Mouse (Mus musculus) MEL (cell line): ENCODE data around the gene Hnrnpd. TPM values are rescaled to one million over a fixed set of nuclear protein-coding genes. Genes with fewer than 3 reads are reported as not detected.

ENCODE experiments used
- DNase-seq: peaks from one replicate; pipeline ENCODE4 v3.0.0; 2011; ENCODE audit warnings: low read depth, low spot score
- H3K27ac ChIP-seq: 2 replicates; pipeline ENCODE4 v1.5.1; 2012; ENCODE audit warnings: low read depth, mild to moderate bottlenecking, control low read depth, low read length, moderate library complexity; ENCODE audit not compliant: control insufficient read depth
- H3K27me3 ChIP-seq, 2 experiments: fragments of 150-350 bp in 1 of 2; sonication (generic) in 1 of 2; 2 replicates each; pipeline ENCODE4 v1.6.1; 2012; ENCODE audit warnings: low read length in 2 of 2, mild to moderate bottlenecking in 2 of 2, improper control_type of control experiment in 1 of 2, moderate library complexity in 1 of 2; ENCODE audit not compliant: insufficient read depth in 2 of 2, control insufficient read depth in 1 of 2
- H3K36me3 ChIP-seq, 2 experiments: 2 replicates each; pipeline ENCODE4 v1.6.1; 2012 to 2014; ENCODE audit warnings: low read length in 2 of 2, improper control_type of control experiment in 1 of 2, inconsistent platforms in 1 of 2, mild to moderate bottlenecking in 1 of 2; ENCODE audit not compliant: insufficient read depth in 2 of 2, control insufficient read depth in 1 of 2
- H3K4me1 ChIP-seq, 2 experiments: fragments of 150-350 bp in 1 of 2; sonication (generic) in 1 of 2; 2 replicates each; pipeline ENCODE4 v1.6.1; 2012; ENCODE audit warnings: low read length in 2 of 2, improper control_type of control experiment in 1 of 2, mild to moderate bottlenecking in 1 of 2; ENCODE audit not compliant: insufficient read depth in 2 of 2, control insufficient read depth in 1 of 2
- H3K4me3 ChIP-seq, 2 experiments: fragments of 150-350 bp in 1 of 2; sonication (generic) in 1 of 2; 2 replicates each; pipeline ENCODE4 v1.5.1; 2012; ENCODE audit warnings: low read depth in 2 of 2, low read length in 2 of 2, mild to moderate bottlenecking in 2 of 2, moderate library complexity in 2 of 2, control low read depth in 1 of 2, improper control_type of control experiment in 1 of 2; ENCODE audit not compliant: control insufficient read depth in 1 of 2, insufficient read depth in 1 of 2
- H3K79me2 ChIP-seq: 2 replicates; pipeline ENCODE4 v1.6.1; 2012; ENCODE audit warnings: mild to moderate bottlenecking, low read length, moderate library complexity; ENCODE audit not compliant: control insufficient read depth, poor library complexity, insufficient read depth
- H3K9ac ChIP-seq: 2 replicates; pipeline ENCODE4 v1.6.1; 2012; ENCODE audit warnings: low read depth, mild to moderate bottlenecking, control low read depth, low read length, moderate library complexity; ENCODE audit not compliant: control insufficient read depth, poor library complexity, severe bottlenecking
- H3K9me3 ChIP-seq: fragments of 150-350 bp; sonication (generic); replicated peaks from 2 replicates; pipeline ENCODE4 v1.6.1; 2012; ENCODE audit warnings: mild to moderate bottlenecking, low read length, improper control_type of control experiment, moderate library complexity; ENCODE audit not compliant: insufficient read depth
- BHLHE40 ChIP-seq: IDR thresholded peaks from 2 replicates; pipeline ENCODE4 v1.6.1; 2012; ENCODE audit warnings: low read depth, mild to moderate bottlenecking, inconsistent platforms, low read length, improper control_type of control experiment, borderline replicate concordance
- CHD1 ChIP-seq: IDR thresholded peaks from 2 replicates; pipeline ENCODE4 v1.6.1; 2012; ENCODE audit warnings: low read depth, mild to moderate bottlenecking, inconsistent platforms, low read length, improper control_type of control experiment
- CHD2 ChIP-seq: IDR thresholded peaks from 2 replicates; pipeline ENCODE4 v1.6.1; 2011; ENCODE audit warnings: low read length, improper control_type of control experiment
- CTCF ChIP-seq, 3 experiments: IDR thresholded peaks in 2 of 3; conservative IDR thresholded peaks in 1 of 3; 2 replicates each; pipeline ENCODE4 v1.5.1; 2011 to 2012; ENCODE audit warnings: low read length in 3 of 3, low read depth in 2 of 3, mild to moderate bottlenecking in 2 of 3, improper control_type of control experiment in 1 of 3, inconsistent platforms in 1 of 3, mixed read lengths in 1 of 3, moderate library complexity in 1 of 3; ENCODE audit not compliant: control insufficient read depth in 1 of 3, insufficient read depth in 1 of 3, poor library complexity in 1 of 3, severe bottlenecking in 1 of 3
- E2F4 ChIP-seq: IDR thresholded peaks from 2 replicates; pipeline ENCODE4 v1.6.1; 2011; ENCODE audit warnings: low read depth, low read length, improper control_type of control experiment, borderline replicate concordance
- ETS1 ChIP-seq: IDR thresholded peaks from 2 replicates; pipeline ENCODE4 v1.6.1; 2012; ENCODE audit warnings: low read depth, mild to moderate bottlenecking, inconsistent platforms, low read length, improper control_type of control experiment, moderate library complexity
- HCFC1 ChIP-seq: IDR thresholded peaks from 2 replicates; pipeline ENCODE4 v1.6.1; 2012; ENCODE audit warnings: low read depth, mild to moderate bottlenecking, inconsistent platforms, low read length, improper control_type of control experiment, moderate library complexity
- JUND ChIP-seq: IDR thresholded peaks from 2 replicates; pipeline ENCODE4 v1.6.1; 2011; ENCODE audit warnings: low read depth, mild to moderate bottlenecking, improper control_type of control experiment, low read length
- KAT2A ChIP-seq: conservative IDR thresholded peaks from 2 replicates; pipeline ENCODE4 v1.6.1; 2012; ENCODE audit warnings: low read depth, low read length, improper control_type of control experiment, inconsistent platforms
- MAX ChIP-seq: IDR thresholded peaks from 2 replicates; pipeline ENCODE4 v1.6.1; 2011; ENCODE audit warnings: low read length, improper control_type of control experiment
- MAZ ChIP-seq: IDR thresholded peaks from 2 replicates; pipeline ENCODE4 v1.6.1; 2012; ENCODE audit warnings: low read depth, mild to moderate bottlenecking, inconsistent platforms, low read length, improper control_type of control experiment
- MEF2A ChIP-seq: IDR thresholded peaks from 2 replicates; pipeline ENCODE4 v1.6.1; 2014; ENCODE audit warnings: low read depth, mild to moderate bottlenecking, inconsistent platforms, low read length, improper control_type of control experiment; ENCODE audit not compliant: poor library complexity, insufficient replicate concordance, severe bottlenecking; ENCODE audit errors: extremely low read depth
- MXI1 ChIP-seq: IDR thresholded peaks from 2 replicates; pipeline ENCODE4 v1.6.1; 2011; ENCODE audit warnings: mild to moderate bottlenecking, low read depth, low read length, improper control_type of control experiment
- MYB ChIP-seq: IDR thresholded peaks from 2 replicates; pipeline ENCODE4 v1.6.1; 2011; ENCODE audit warnings: mild to moderate bottlenecking, low read depth, low read length, improper control_type of control experiment
- MYC ChIP-seq: IDR thresholded peaks from 2 replicates; pipeline ENCODE4 v1.6.1; 2011; ENCODE audit warnings: low read depth, mild to moderate bottlenecking, low read length, improper control_type of control experiment, moderate library complexity
- NELFE ChIP-seq: IDR thresholded peaks from 2 replicates; pipeline ENCODE4 v1.6.1; 2011; ENCODE audit warnings: low read depth, low read length, improper control_type of control experiment
- NRF1 ChIP-seq: IDR thresholded peaks from 2 replicates; pipeline ENCODE4 v1.6.1; 2014; ENCODE audit warnings: low read depth, mild to moderate bottlenecking, inconsistent platforms, low read length, improper control_type of control experiment, moderate library complexity; ENCODE audit not compliant: poor library complexity, insufficient read depth, severe bottlenecking
- POLR2AphosphoS2 ChIP-seq: IDR thresholded peaks from 2 replicates; pipeline ENCODE4 v1.6.1; 2011; ENCODE audit warnings: low read length, improper control_type of control experiment
- SMC3 ChIP-seq: IDR thresholded peaks from 2 replicates; pipeline ENCODE4 v1.6.1; 2011; ENCODE audit warnings: low read depth, low read length, improper control_type of control experiment
- TAL1 ChIP-seq: IDR thresholded peaks from 2 replicates; pipeline ENCODE4 v1.6.1; 2012; ENCODE audit warnings: mild to moderate bottlenecking, inconsistent platforms, low read length, moderate library complexity, mixed read lengths
- TBP ChIP-seq: IDR thresholded peaks from 2 replicates; pipeline ENCODE4 v1.8.0; 2011; ENCODE audit warnings: low read depth, low read length, improper control_type of control experiment
- TCF12 ChIP-seq: IDR thresholded peaks from 2 replicates; pipeline ENCODE4 v1.6.1; 2014; ENCODE audit warnings: low read depth, mild to moderate bottlenecking, inconsistent platforms, low read length, improper control_type of control experiment, moderate library complexity
- USF1 ChIP-seq: IDR thresholded peaks from 2 replicates; pipeline ENCODE4 v1.6.1; 2014; ENCODE audit warnings: low read depth, mild to moderate bottlenecking, inconsistent platforms, low read length, improper control_type of control experiment, moderate library complexity
- ZC3H11A ChIP-seq: IDR thresholded peaks from 2 replicates; pipeline ENCODE4 v1.6.1; 2012; ENCODE audit warnings: low read depth, mild to moderate bottlenecking, inconsistent platforms, low read length, improper control_type of control experiment
- ZKSCAN1 ChIP-seq: IDR thresholded peaks from 2 replicates; pipeline ENCODE4 v1.6.1; 2012; ENCODE audit warnings: low read depth, mild to moderate bottlenecking, inconsistent platforms, low read length, improper control_type of control experiment, moderate library complexity
- polyA plus RNA-seq, 2 experiments: library from polyadenylated mRNA; stranded (reverse) in 1 of 2; unstranded in 1 of 2; fragments of >175 nt in 1 of 2; fragments of >200 nt in 1 of 2; gene quantifications; 2 replicates each; pipeline versions ENCODE4 v1.2.1 to v1.2.4; 2012; ENCODE audit warnings: low replicate concordance in 2 of 2, low read depth in 1 of 2; ENCODE audit not compliant: insufficient read length in 2 of 2, insufficient read depth in 1 of 2, missing spikeins in 1 of 2
- total RNA-seq: library from RNA; depleted of rRNA; stranded (reverse); fragments of 300-350 nt; gene quantifications from 2 replicates; pipeline ENCODE4 v1.2.3, GENCODE M21; 2012

The Hnrnpd gene
- total and polyA plus RNA-seq, 3 experiments = 55.4 to 796 TPM; not detected in 1

DNA sequence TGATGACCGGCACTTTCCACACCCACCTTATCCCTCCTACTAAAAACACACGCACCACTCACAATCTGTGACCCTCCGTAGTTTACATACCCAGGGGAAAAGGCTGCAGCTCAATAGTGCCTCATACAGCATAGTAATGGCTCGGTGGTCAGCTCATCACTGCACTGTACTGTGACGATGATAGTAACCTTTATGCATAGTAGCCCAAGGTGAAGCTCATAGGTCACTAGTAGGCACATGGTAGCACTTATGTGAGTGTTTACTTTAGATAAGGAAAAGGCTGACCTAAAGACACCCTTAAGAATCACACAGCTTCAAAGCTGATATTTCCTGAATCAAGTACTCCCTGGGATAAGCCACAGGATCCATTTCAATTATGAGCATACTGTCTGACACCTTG, 26.2 kb downstream of the Hnrnpd start:
- no peaks in the 10 kb centered on the region for H3K9me3 ChIP-seq

GRCm38 (mm10) chr5:99941776-99942502, 36.8 kb downstream of the Hnrnpd start:
- Histone ChIP-seq H3K79me2 (no peaks in the 10 kb centered on the region), H3K4me3 (no peak overlapping the region)
- no peak for TF ChIP-seq E2F4
- no peak for TF ChIP-seq TBP
- no peak for TF ChIP-seq ZC3H11A
- no peak for TF ChIP-seq MYB
- no peak for TF ChIP-seq TCF12
- TF ChIP-seq ETS1 = no peak
- no peak for TF ChIP-seq HCFC1
- no peak for TF ChIP-seq POLR2AphosphoS2
- TF ChIP-seq NELFE = no peak
- no peak for TF ChIP-seq TAL1
- TF ChIP-seq MAZ = no peak
- TF ChIP-seq SMC3 = no peak
- TF ChIP-seq NRF1 = no peak
- TF ChIP-seq KAT2A = no peak
- no peak for TF ChIP-seq MAX
- TF ChIP-seq MYC = no peak
- no peak for TF ChIP-seq CTCF (IDR thresholded peaks at IDR 0.05 in 2 of 3, conservative IDR thresholded peaks at IDR 0.05 in 1 of 3; ENCODE audit: control insufficient read depth in 1 of 3, insufficient read depth in 1 of 3, low read depth in 2 of 3, low read length in 3 of 3, poor library complexity in 1 of 3, severe bottlenecking in 1 of 3)
- no peak for TF ChIP-seq CHD1
- no peak for TF ChIP-seq ZKSCAN1
- no peak for TF ChIP-seq JUND
- TF ChIP-seq, all 39 proteins: peak for 0
- no peaks in the 10 kb centered on the region for H3K4me1 ChIP-seq
- no peaks in the 10 kb centered on the region for H3K27me3 ChIP-seq
- no peak overlapping the region for H3K27ac ChIP-seq
- DNase-seq = no peak
- H3K36me3 ChIP-seq = no peaks in the 10 kb centered on the region
- no peak overlapping the region for H3K9ac ChIP-seq
- H3K9me3 ChIP-seq = no peaks in the 10 kb centered on the region

More for the DNA sequence above, 26.2 kb downstream of the Hnrnpd start:
- TF ChIP-seq TCF12 (no peak), USF1 (no peak), MYB (no peak), E2F4 (no peak), MEF2A (no peak), MXI1 (no peak), NELFE (no peak), BHLHE40 (no peak), CHD2 (no peak)
- TF ChIP-seq, all 39 proteins: peak for 0
- H3K9ac ChIP-seq = no peak overlapping the region
- H3K27me3 ChIP-seq = no peaks in the 10 kb centered on the region
- H3K79me2 ChIP-seq = no peaks in the 10 kb centered on the region
- no peaks in the 10 kb centered on the region for H3K4me1 ChIP-seq
- no peaks in the 10 kb centered on the region for H3K36me3 ChIP-seq
- H3K4me3 ChIP-seq = no peak overlapping the region
- H3K27ac ChIP-seq = no peak overlapping the region
- DNase-seq = no peak
